Mouse (Mus musculus): Measurements from ENCODE around the gene Ddx55. TPM values are rescaled to one million over a fixed set of nuclear protein-coding genes. Genes with fewer than 3 reads are reported as not detected.
"Not testable (repeated sequence)": the region's sequence is repeated elsewhere in the genome, so short reads cannot be mapped to it uniquely, and the experiment has no call there.

Gene Ddx55
- polyA plus RNA-seq, 1 experiment from 2014 or later: 12.1 TPM

DNA sequence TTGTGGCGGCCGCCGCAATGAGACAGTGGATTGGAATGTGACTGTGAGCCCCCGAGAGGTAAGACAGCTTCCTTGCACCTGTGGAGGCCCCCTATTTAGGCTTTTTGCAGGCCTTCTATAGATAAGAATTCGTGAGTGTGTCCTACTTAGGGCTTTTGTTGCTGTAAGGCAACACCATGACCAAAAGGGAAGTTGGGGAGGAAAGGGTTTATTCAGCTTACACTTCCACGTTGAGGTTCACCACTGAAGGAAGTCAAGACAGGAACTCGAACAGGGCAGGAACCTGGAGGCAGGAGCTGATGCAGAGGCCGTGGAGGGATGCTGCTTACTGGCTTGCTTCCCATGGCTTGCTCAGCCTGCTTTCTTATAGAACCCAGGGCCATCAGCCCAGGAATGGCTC lies 47.1 kb downstream of the Ddx55 start:
- WGBS: 63% methylated on average over 8 of the region's 8 CpGs
- H3K36me3 ChIP-seq (replicated peaks; ENCODE audit: control insufficient read depth, insufficient read depth, low read depth, low read length); H3K4me2 ChIP-seq (ENCODE audit: low read depth, low read length); ATAC-seq (replicated peaks; ENCODE audit: insufficient number of reproducible peaks, low FRiP score, low TSS enrichment, low read depth); H3K27me3 ChIP-seq (ENCODE audit: control insufficient read depth, insufficient read depth, low read length); H3K4me1 ChIP-seq (ENCODE audit: control insufficient read depth, insufficient read depth, low read length); H3K9me3 ChIP-seq (replicated peaks; ENCODE audit: control insufficient read depth, low read length); H3K4me3 ChIP-seq (ENCODE audit: low read depth, low read length); DNase-seq (ENCODE audit: low spot score); H3K9ac ChIP-seq (replicated peaks; ENCODE audit: low read length); H3K27ac ChIP-seq (replicated peaks; ENCODE audit: low read depth, low read length): not testable (repeated sequence)

GRCm38 (mm10) chr5:124602349-124602748 lies 49.7 kb downstream of the Ddx55 start:
- H3K27ac ChIP-seq (replicated peaks; ENCODE audit: low read depth, low read length): no peak overlapping the region
- H3K9ac ChIP-seq (replicated peaks; ENCODE audit: low read length): no peak overlapping the region
- DNase-seq (ENCODE audit: low spot score): peak; percentile 70
- no peaks in the 10 kb centered on the region for H3K4me1 ChIP-seq (ENCODE audit: control insufficient read depth, insufficient read depth, low read length)
- WGBS: 62% methylated on average over 5 of the region's 5 CpGs
- H3K9me3 ChIP-seq (replicated peaks; ENCODE audit: control insufficient read depth, low read length): no peaks in the 10 kb centered on the region
- no peak overlapping the region for H3K4me3 ChIP-seq (ENCODE audit: low read depth, low read length)
- ATAC-seq (replicated peaks; ENCODE audit: insufficient number of reproducible peaks, low FRiP score, low TSS enrichment, low read depth): no peak
- H3K36me3 ChIP-seq (replicated peaks; ENCODE audit: control insufficient read depth, insufficient read depth, low read depth, low read length): no peaks in the 10 kb centered on the region
- no peaks in the 10 kb centered on the region for H3K27me3 ChIP-seq (ENCODE audit: control insufficient read depth, insufficient read depth, low read length)
- H3K4me2 ChIP-seq (ENCODE audit: low read depth, low read length): no peak overlapping the region

DNA sequence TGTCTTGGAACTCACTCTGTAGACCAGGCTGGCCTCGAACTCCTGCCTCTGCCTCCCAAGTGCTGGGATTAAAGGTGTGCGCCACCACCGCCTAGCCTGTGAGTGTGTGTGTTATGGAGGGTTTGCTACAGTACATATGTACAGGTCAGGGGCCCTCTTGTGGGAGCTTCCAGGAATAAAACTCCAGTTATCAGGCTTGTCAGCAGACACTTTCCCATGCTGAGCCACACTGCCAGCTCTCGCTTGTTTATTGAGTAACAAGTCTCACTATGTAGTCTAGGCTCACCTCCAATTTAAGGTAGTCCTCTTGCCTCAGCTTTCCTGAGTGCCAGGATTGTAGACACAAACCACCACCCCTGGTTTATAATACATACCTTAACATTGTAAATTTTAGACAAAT lies 51.6 kb downstream of the Ddx55 start:
- Histone ChIP-seq H3K27ac (replicated peaks; ENCODE audit: low read depth, low read length) (no peak overlapping the region), H3K36me3 (replicated peaks; ENCODE audit: control insufficient read depth, insufficient read depth, low read depth, low read length) (no peaks in the 10 kb centered on the region), H3K4me2 (ENCODE audit: low read depth, low read length) (no peak overlapping the region), H3K4me1 (ENCODE audit: control insufficient read depth, insufficient read depth, low read length) (no peaks in the 10 kb centered on the region), H3K9ac (replicated peaks; ENCODE audit: low read length) (no peak overlapping the region), H3K9me3 (replicated peaks; ENCODE audit: control insufficient read depth, low read length) (no peaks in the 10 kb centered on the region), H3K27me3 (ENCODE audit: control insufficient read depth, insufficient read depth, low read length) (no peaks in the 10 kb centered on the region), H3K4me3 (ENCODE audit: low read depth, low read length) (no peak overlapping the region)
- ATAC-seq (replicated peaks; ENCODE audit: insufficient number of reproducible peaks, low FRiP score, low TSS enrichment, low read depth): no peak
- no peak for DNase-seq (ENCODE audit: low spot score)
- 93% methylated on average over 4 of the region's 4 CpGs for WGBS

GRCm38 (mm10) chr5:124605041-124605622 lies 52.5 kb downstream of the Ddx55 start:
- Histone ChIP-seq H3K27ac (replicated peaks; ENCODE audit: low read depth, low read length) (no peak overlapping the region), H3K9me3 (replicated peaks; ENCODE audit: control insufficient read depth, low read length) (no peaks in the 10 kb centered on the region), H3K4me1 (ENCODE audit: control insufficient read depth, insufficient read depth, low read length) (no peaks in the 10 kb centered on the region), H3K36me3 (replicated peaks; ENCODE audit: control insufficient read depth, insufficient read depth, low read depth, low read length) (no peaks in the 10 kb centered on the region; the same call in 1 of the 2 replicates), H3K27me3 (ENCODE audit: control insufficient read depth, insufficient read depth, low read length) (no peaks in the 10 kb centered on the region), H3K4me3 (ENCODE audit: low read depth, low read length) (no peak overlapping the region), H3K4me2 (ENCODE audit: low read depth, low read length) (no peak overlapping the region), H3K9ac (replicated peaks; ENCODE audit: low read length) (no peak overlapping the region)
- ATAC-seq (replicated peaks; ENCODE audit: insufficient number of reproducible peaks, low FRiP score, low TSS enrichment, low read depth) (no peak), DNase-seq (ENCODE audit: low spot score) (no peak)
- WGBS: 83% methylated on average over 17 of the region's 17 CpGs

DNA sequence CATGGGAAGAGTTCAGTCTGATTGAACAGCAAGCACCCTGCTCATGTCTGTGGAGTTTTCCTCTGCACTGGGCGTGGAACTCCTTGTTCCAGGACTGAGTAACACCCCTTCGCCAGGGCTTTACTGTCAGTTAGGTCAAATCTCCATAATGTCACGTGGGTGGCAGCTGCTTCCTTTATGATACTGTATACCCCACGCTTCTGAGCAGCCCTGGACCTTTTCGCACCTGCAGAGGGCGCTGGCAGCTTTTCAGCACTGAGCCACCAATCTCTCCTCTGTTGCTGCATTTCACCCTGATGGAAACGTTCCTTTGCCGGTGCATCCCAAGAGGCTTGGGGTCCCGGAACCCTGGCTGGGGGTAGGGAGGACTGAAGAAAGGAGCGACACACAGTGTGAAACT lies 58.3 kb downstream of the Ddx55 start:
- H3K9ac ChIP-seq (replicated peaks; ENCODE audit: low read length): no peak overlapping the region
- 76% methylated on average over 10 of the region's 10 CpGs for WGBS
- no peaks in the 10 kb centered on the region for H3K9me3 ChIP-seq (replicated peaks; ENCODE audit: control insufficient read depth, low read length)
- H3K27ac ChIP-seq (replicated peaks; ENCODE audit: low read depth, low read length): no peak overlapping the region
- H3K4me2 ChIP-seq (ENCODE audit: low read depth, low read length): no peak overlapping the region
- no peaks in the 10 kb centered on the region for H3K4me1 ChIP-seq (ENCODE audit: control insufficient read depth, insufficient read depth, low read length)
- H3K27me3 ChIP-seq (ENCODE audit: control insufficient read depth, insufficient read depth, low read length): no peaks in the 10 kb centered on the region
- DNase-seq (ENCODE audit: low spot score) (no peak), ATAC-seq (replicated peaks; ENCODE audit: insufficient number of reproducible peaks, low FRiP score, low TSS enrichment, low read depth) (no peak)
- no peaks in the 10 kb centered on the region; the same call in 1 of the 2 replicates for H3K36me3 ChIP-seq (replicated peaks; ENCODE audit: control insufficient read depth, insufficient read depth, low read depth, low read length)
- H3K4me3 ChIP-seq (ENCODE audit: low read depth, low read length): no peak overlapping the region

GRCm38 (mm10) chr5:124614709-124615108 lies 62.0 kb downstream of the Ddx55 start:
- no peak for DNase-seq (ENCODE audit: low spot score)
- H3K36me3 ChIP-seq (replicated peaks; ENCODE audit: control insufficient read depth, insufficient read depth, low read depth, low read length): no peaks in the 10 kb centered on the region; the same call in 1 of the 2 replicates

GRCm38 (mm10) chr5:124618711-124619110 lies 66.0 kb downstream of the Ddx55 start:
- Histone ChIP-seq H3K27ac (replicated peaks; ENCODE audit: low read depth, low read length) (no peak overlapping the region), H3K27me3 (ENCODE audit: control insufficient read depth, insufficient read depth, low read length) (no peaks in the 10 kb centered on the region), H3K4me2 (ENCODE audit: low read depth, low read length) (no peak overlapping the region), H3K9ac (replicated peaks; ENCODE audit: low read length) (no peak overlapping the region), H3K9me3 (replicated peaks; ENCODE audit: control insufficient read depth, low read length) (no peaks in the 10 kb centered on the region), H3K36me3 (replicated peaks; ENCODE audit: control insufficient read depth, insufficient read depth, low read depth, low read length) (no peaks in the 10 kb centered on the region), H3K4me1 (ENCODE audit: control insufficient read depth, insufficient read depth, low read length) (no peaks in the 10 kb centered on the region), H3K4me3 (ENCODE audit: low read depth, low read length) (no peak overlapping the region)
- 84% methylated on average over 10 of the region's 10 CpGs for WGBS
- DNase-seq (ENCODE audit: low spot score) (no peak), ATAC-seq (replicated peaks; ENCODE audit: insufficient number of reproducible peaks, low FRiP score, low TSS enrichment, low read depth) (no peak)

More at GRCm38 (mm10) chr5:124614709-124615108, 62.0 kb downstream of the Ddx55 start:
- H3K9ac ChIP-seq (replicated peaks; ENCODE audit: low read length): no peak overlapping the region
- no peak overlapping the region for H3K27ac ChIP-seq (replicated peaks; ENCODE audit: low read depth, low read length)
- 87% methylated on average over 11 of the region's 11 CpGs for WGBS
- ATAC-seq (replicated peaks; ENCODE audit: insufficient number of reproducible peaks, low FRiP score, low TSS enrichment, low read depth): no peak
- no peak overlapping the region for H3K4me3 ChIP-seq (ENCODE audit: low read depth, low read length)
- no peaks in the 10 kb centered on the region for H3K9me3 ChIP-seq (replicated peaks; ENCODE audit: control insufficient read depth, low read length)
- H3K4me2 ChIP-seq (ENCODE audit: low read depth, low read length): no peak overlapping the region
- no peaks in the 10 kb centered on the region for H3K4me1 ChIP-seq (ENCODE audit: control insufficient read depth, insufficient read depth, low read length)
- no peaks in the 10 kb centered on the region for H3K27me3 ChIP-seq (ENCODE audit: control insufficient read depth, insufficient read depth, low read length)

All from embryonic facial prominence, embryonic 11.5 days (tissue).